Comparison of ENCODE assay signal across 19 mouse cellular contexts in genomic region chr8:107405935-107406334, GRCm38 (mm10). TPM values are rescaled to one million over a fixed set of nuclear protein-coding genes. Genes with fewer than 3 reads are reported as not detected.
A peak's percentile ranks its signal among the peaks of the same experiment; 100 is the strongest.
DNase-seq lines count a peak whose midpoint lies in the region; ATAC-seq and TF ChIP-seq lines count a peak whose summit lies in the region.
"Had no signal": no experiment of that assay in that cellular context is flagged by ENCODE, and none has a peak within 500 bp of the region (broad histone marks: within the 10 kb centered on the region; RNA-seq: fewer than 3 reads in every experiment).

No protein-coding gene starts in this region.

- H3K27ac ChIP-seq in liver, adult 2 months (replicated peaks; ENCODE audit: insufficient read depth, low read depth, low read length) = no peak overlapping the region
- no peak overlapping the region for H3K27ac ChIP-seq in liver, embryonic 12.5 days
- 0 out of 2 replicates have a peak overlapping the region, but pooled peaks have one; percentile 3 for H3K27ac ChIP-seq in lung, embryonic 15.5 days
- H3K27ac ChIP-seq in midbrain, embryonic 11.5 days (ENCODE audit: low read depth, low read length) = no peak overlapping the region
- H3K27ac ChIP-seq in midbrain, postnatal 0 days (ENCODE audit: low read depth, low read length) = no peak overlapping the region
- H3K27ac ChIP-seq in stomach, postnatal 0 days (replicated peaks) = peak overlapping the region; percentile 19
- H3K27ac ChIP-seq: embryonic facial prominence, embryonic 12.5 days; forebrain, embryonic 12.5 days; heart, embryonic 10.5 days had no signal

- H3K4me1 ChIP-seq in liver, adult 2 months (ENCODE audit: control insufficient read depth, insufficient read depth, low read length) = peaks cover 3% of the 10 kb centered on the region; the same call in 1 of the 2 replicates
- H3K4me1 ChIP-seq in liver, embryonic 12.5 days = peaks cover 48% of the 10 kb centered on the region
- peaks cover 30% of the 10 kb centered on the region for H3K4me1 ChIP-seq in lung, embryonic 15.5 days
- H3K4me1 ChIP-seq in midbrain, embryonic 11.5 days (ENCODE audit: control insufficient read depth, insufficient read depth, low read length) = peaks cover 5% of the 10 kb centered on the region; the same call in 1 of the 2 replicates
- peaks cover 4% of the 10 kb centered on the region; the same call in 1 of the 2 replicates for H3K4me1 ChIP-seq in midbrain, postnatal 0 days (ENCODE audit: insufficient read depth, low read length)
- H3K4me1 ChIP-seq in stomach, postnatal 0 days (replicated peaks; ENCODE audit: control insufficient read depth, insufficient read depth) = no peaks in the 10 kb centered on the region

- no peak for ATAC-seq in liver, embryonic 12.5 days
- ATAC-seq in lung, embryonic 15.5 days (ENCODE audit: borderline replicate concordance, extremely low read depth, low FRiP score, low TSS enrichment) = no peak
- no peak for ATAC-seq in midbrain, embryonic 11.5 days (ENCODE audit: low FRiP score)
- ATAC-seq in midbrain, postnatal 0 days (ENCODE audit: low FRiP score) = no peak
- ATAC-seq in stomach, postnatal 0 days (ENCODE audit: low FRiP score, low TSS enrichment) = peak; percentile 63
- ATAC-seq: forebrain, embryonic 16.5 days had no signal

- H3K4me2 ChIP-seq in liver, embryonic 12.5 days = no peak overlapping the region
- H3K4me2 ChIP-seq in lung, embryonic 15.5 days = no peak overlapping the region
- no peak overlapping the region for H3K4me2 ChIP-seq in midbrain, embryonic 11.5 days
- no peak overlapping the region for H3K4me2 ChIP-seq in midbrain, postnatal 0 days (ENCODE audit: low read depth, low read length, poor library complexity, severe bottlenecking)
- no peak overlapping the region for H3K4me2 ChIP-seq in stomach, postnatal 0 days (replicated peaks; ENCODE audit: low read depth)
- H3K4me2 ChIP-seq: embryonic facial prominence, embryonic 12.5 days; forebrain, embryonic 12.5 days had no signal

- peaks cover 9% of the 10 kb centered on the region for H3K36me3 ChIP-seq in liver, adult 2 months (ENCODE audit: control insufficient read depth, insufficient read depth, low read length)
- H3K36me3 ChIP-seq in liver, embryonic 12.5 days = peaks cover 38% of the 10 kb centered on the region
- H3K36me3 ChIP-seq in lung, embryonic 15.5 days = peaks cover 20% of the 10 kb centered on the region
- peaks cover 11% of the 10 kb centered on the region for H3K36me3 ChIP-seq in midbrain, embryonic 11.5 days (ENCODE audit: control insufficient read depth, insufficient read depth, low read length)
- peaks cover 18% of the 10 kb centered on the region for H3K36me3 ChIP-seq in midbrain, postnatal 0 days (ENCODE audit: insufficient read depth, low read length)
- H3K36me3 ChIP-seq in stomach, postnatal 0 days (ENCODE audit: control insufficient read depth, insufficient read depth, low read length) = 0 out of 2 replicates have a peak, but pooled peaks cover 9% of the 10 kb centered on the region

- H3K79me2 ChIP-seq in liver, adult 2 months (ENCODE audit: control insufficient read depth, insufficient read depth, low read length) = no peaks in the 10 kb centered on the region

- H3K9me3 ChIP-seq in liver, embryonic 12.5 days (replicated peaks) = no peaks in the 10 kb centered on the region
- no peaks in the 10 kb centered on the region for H3K9me3 ChIP-seq in lung, embryonic 15.5 days
- no peaks in the 10 kb centered on the region for H3K9me3 ChIP-seq in midbrain, embryonic 11.5 days (ENCODE audit: control insufficient read depth, low read length)
- H3K9me3 ChIP-seq in midbrain, postnatal 0 days (ENCODE audit: low read length) = no peaks in the 10 kb centered on the region
- no peaks in the 10 kb centered on the region for H3K9me3 ChIP-seq in stomach, postnatal 0 days (ENCODE audit: control insufficient read depth, low read length)
- H3K9me3 ChIP-seq: forebrain, embryonic 12.5 days; heart, embryonic 10.5 days had no signal

- no peak for TF ChIP-seq CTCF in liver, adult 2 months (IDR thresholded peaks at IDR 0.05; ENCODE audit: low read depth, low read length)
- TF ChIP-seq CTCF in midbrain, postnatal 0 days (IDR thresholded peaks at IDR 0.05) = no peak
- TF ChIP-seq CTCF in stomach, postnatal 0 days (IDR thresholded peaks at IDR 0.05; ENCODE audit: low read depth) = no peak

- H3K9ac ChIP-seq in liver, adult 2 months (ENCODE audit: low read depth, low read length) = no peak overlapping the region
- H3K9ac ChIP-seq in liver, embryonic 12.5 days = no peak overlapping the region
- H3K9ac ChIP-seq in lung, embryonic 15.5 days = no peak overlapping the region
- H3K9ac ChIP-seq in midbrain, embryonic 11.5 days (ENCODE audit: low read length) = no peak overlapping the region
- no peak overlapping the region for H3K9ac ChIP-seq in midbrain, postnatal 0 days (replicated peaks; ENCODE audit: low read length, poor library complexity, severe bottlenecking)
- no peak overlapping the region for H3K9ac ChIP-seq in stomach, postnatal 0 days (ENCODE audit: low read length)
- H3K9ac ChIP-seq: embryonic facial prominence, embryonic 12.5 days; forebrain, embryonic 12.5 days had no signal

- 37% methylated on average over 3 of the region's 3 CpGs for WGBS in liver, adult 2 months
- 53% methylated on average over 3 of the region's 3 CpGs for WGBS in liver, embryonic 12.5 days (ENCODE audit: insufficient replicate concordance)
- 38% methylated on average over 3 of the region's 3 CpGs for WGBS in lung, embryonic 15.5 days
- 71% methylated on average over 3 of the region's 3 CpGs for WGBS in midbrain, embryonic 11.5 days
- 74% methylated on average over 3 of the region's 3 CpGs for WGBS in midbrain, postnatal 0 days
- WGBS in stomach, postnatal 0 days = 40% methylated on average over 3 of the region's 3 CpGs

- peak; percentile 83 for DNase-seq in liver, adult 2 months (ENCODE audit: extremely low read depth, low read depth, low spot score)
- no peak for DNase-seq in lung, postnatal 14 days
- peak; percentile 61 for DNase-seq in midbrain, embryonic 11.5 days (ENCODE audit: low spot score, missing footprints)
- no peak for DNase-seq in midbrain, postnatal 0 days (ENCODE audit: low spot score)
- no peak for DNase-seq in stomach, postnatal 0 days (ENCODE audit: low spot score)
- no peak for DNase-seq in heart, postnatal 4 days
- DNase-seq: adrenal gland, postnatal 14 days; cerebellum, adult 11-12 months; cerebellum, adult 9-10 months; cerebellum, postnatal 25 days; gastrocnemius, postnatal 10 days; heart, adult 18-20 months; heart, postnatal 10 days had no signal

- TF ChIP-seq EP300 in stomach, postnatal 0 days (optimal IDR thresholded peaks at IDR 0.05) = no peak

- H3K4me3 ChIP-seq in liver, adult 2 months (ENCODE audit: insufficient read depth, low read depth, low read length) = no peak overlapping the region
- H3K4me3 ChIP-seq in liver, embryonic 12.5 days = no peak overlapping the region
- H3K4me3 ChIP-seq in lung, embryonic 15.5 days = no peak overlapping the region
- no peak overlapping the region for H3K4me3 ChIP-seq in midbrain, embryonic 11.5 days (ENCODE audit: low read depth, low read length)
- no peak overlapping the region for H3K4me3 ChIP-seq in midbrain, postnatal 0 days (ENCODE audit: low read depth, low read length)
- no peak overlapping the region for H3K4me3 ChIP-seq in stomach, postnatal 0 days (ENCODE audit: low read depth, low read length)
- H3K4me3 ChIP-seq: embryonic facial prominence, embryonic 12.5 days; forebrain, embryonic 12.5 days; heart, embryonic 10.5 days had no signal

- TF ChIP-seq POLR2A in liver, adult 2 months (IDR thresholded peaks at IDR 0.05; ENCODE audit: extremely low read depth, insufficient read depth, low read length) = no peak

- no peaks in the 10 kb centered on the region for H3K27me3 ChIP-seq in liver, adult 2 months (ENCODE audit: control insufficient read depth, insufficient read depth, low read length)
- no peaks in the 10 kb centered on the region for H3K27me3 ChIP-seq in liver, embryonic 12.5 days (replicated peaks)
- no peaks in the 10 kb centered on the region for H3K27me3 ChIP-seq in lung, embryonic 15.5 days
- H3K27me3 ChIP-seq in midbrain, embryonic 11.5 days (ENCODE audit: control insufficient read depth, insufficient read depth, low read length) = no peaks in the 10 kb centered on the region
- H3K27me3 ChIP-seq in midbrain, postnatal 0 days (ENCODE audit: insufficient read depth, low read length) = no peaks in the 10 kb centered on the region
- no peaks in the 10 kb centered on the region for H3K27me3 ChIP-seq in stomach, postnatal 0 days (ENCODE audit: control insufficient read depth, insufficient read depth, low read length)
- H3K27me3 ChIP-seq: embryonic facial prominence, embryonic 12.5 days; forebrain, embryonic 12.5 days had no signal

RNA-seq across cellular contexts. Expression of gene Nqo1, which starts 2.9 kb away (rescaled TPM):
- total RNA-seq in liver, adult 2 months (2014; rRNA removed) = 20.0 and 20.6 TPM in 2 replicates
- polyA plus RNA-seq in liver, adult 2 months (2012; rRNA removed) = 12.6 and 13.8 TPM in 2 replicates
- polyA plus RNA-seq in liver, embryonic 12.5 days (2016; fragmentation: Nextera tagmentation; extraction: Ambion mirVana) = 16.5 and 17.2 TPM in 2 replicates
- polyA plus RNA-seq in lung, embryonic 15.5 days (2015; fragmentation: Nextera tagmentation; extraction: Ambion mirVana) = 14.0 and 17.4 TPM in 2 replicates
- 6.7 and 7.9 TPM in 2 replicates for polyA plus RNA-seq in midbrain, embryonic 11.5 days (2014; fragmentation: Nextera tagmentation; extraction: Ambion mirVana)
- 10.5 and 12.5 TPM in 2 replicates for total RNA-seq in midbrain, postnatal 0 days (2014; rRNA removed)
- polyA plus RNA-seq in midbrain, postnatal 0 days (2015; fragmentation: Nextera tagmentation; extraction: Ambion mirVana) = 12.8 and 15.7 TPM in 2 replicates
- 777 and 946 TPM in 2 replicates for polyA plus RNA-seq in stomach, postnatal 0 days (2015; fragmentation: Nextera tagmentation; extraction: Ambion mirVana)
- 10 to 100 TPM; 15.8 to 18.4 TPM for total RNA-seq in heart, postnatal 4 days (2021)

RNA-seq across cellular contexts. Expression of gene Nob1, which starts 18.9 kb away (rescaled TPM):
- total RNA-seq in liver, adult 2 months (2014; rRNA removed) = 2.4 and 2.8 TPM in 2 replicates
- polyA plus RNA-seq in liver, adult 2 months (2012; rRNA removed) = 11.2 and 14.3 TPM in 2 replicates
- polyA plus RNA-seq in liver, embryonic 12.5 days (2016; fragmentation: Nextera tagmentation; extraction: Ambion mirVana) = 63.7 and 68.9 TPM in 2 replicates
- polyA plus RNA-seq in lung, embryonic 15.5 days (2015; fragmentation: Nextera tagmentation; extraction: Ambion mirVana) = 78.2 and 79.7 TPM in 2 replicates
- 69.5 and 81.7 TPM in 2 replicates for polyA plus RNA-seq in midbrain, embryonic 11.5 days (2014; fragmentation: Nextera tagmentation; extraction: Ambion mirVana)
- total RNA-seq in midbrain, postnatal 0 days (2014; rRNA removed) = 19.5 and 22.0 TPM in 2 replicates
- 47.3 and 52.7 TPM in 2 replicates for polyA plus RNA-seq in midbrain, postnatal 0 days (2015; fragmentation: Nextera tagmentation; extraction: Ambion mirVana)
- 44.5 and 48.8 TPM in 2 replicates for polyA plus RNA-seq in stomach, postnatal 0 days (2015; fragmentation: Nextera tagmentation; extraction: Ambion mirVana)
- 10 to 100 TPM; 31.7 to 37.0 TPM for total RNA-seq in heart, postnatal 4 days (2021)

RNA-seq across cellular contexts. Expression of gene Wwp2, which starts 30.2 kb away (rescaled TPM):
- 11.8 and 14.4 TPM in 2 replicates for total RNA-seq in liver, adult 2 months (2014; rRNA removed)
- 13.0 and 15.0 TPM in 2 replicates for polyA plus RNA-seq in liver, adult 2 months (2012; rRNA removed)
- polyA plus RNA-seq in liver, embryonic 12.5 days (2016; fragmentation: Nextera tagmentation; extraction: Ambion mirVana) = 37.9 and 39.0 TPM in 2 replicates
- 50.4 and 54.0 TPM in 2 replicates for polyA plus RNA-seq in lung, embryonic 15.5 days (2015; fragmentation: Nextera tagmentation; extraction: Ambion mirVana)
- 53.1 and 56.4 TPM in 2 replicates for polyA plus RNA-seq in midbrain, embryonic 11.5 days (2014; fragmentation: Nextera tagmentation; extraction: Ambion mirVana)
- total RNA-seq in midbrain, postnatal 0 days (2014; rRNA removed) = 41.7 and 44.2 TPM in 2 replicates
- 34.7 and 36.2 TPM in 2 replicates for polyA plus RNA-seq in midbrain, postnatal 0 days (2015; fragmentation: Nextera tagmentation; extraction: Ambion mirVana)
- 25.2 and 26.4 TPM in 2 replicates for polyA plus RNA-seq in stomach, postnatal 0 days (2015; fragmentation: Nextera tagmentation; extraction: Ambion mirVana)
- 10 to 100 TPM; 33.1 to 35.6 TPM for total RNA-seq in heart, postnatal 4 days (2021)

Comparison
In these comparisons a context has a peak if more than half of its experiments do, and no peak if none do; other contexts are left out.
1. DNase-seq: peak in liver, adult 2 months (single experiment) and midbrain, embryonic 11.5 days (single experiment); none in lung, postnatal 14 days (single experiment), midbrain, postnatal 0 days (single experiment), stomach, postnatal 0 days (single experiment) and heart, postnatal 4 days (single experiment).
2. H3K27ac ChIP-seq: peak in lung, embryonic 15.5 days (single experiment) and stomach, postnatal 0 days (single experiment); none in liver, adult 2 months (single experiment), liver, embryonic 12.5 days (single experiment), midbrain, embryonic 11.5 days (single experiment) and midbrain, postnatal 0 days (single experiment).
3. RNA of gene Nqo1, which starts 2.9 kb away (polyA plus RNA-seq): 777 to 946 TPM in stomach, postnatal 0 days; 14.0 to 17.4 TPM in lung, embryonic 15.5 days, 16.5 to 17.2 TPM in liver, embryonic 12.5 days, 12.8 to 15.7 TPM in midbrain, postnatal 0 days, 12.6 to 13.8 TPM in liver, adult 2 months and 6.7 to 7.9 TPM in midbrain, embryonic 11.5 days; every median in the first group is over 10 times any median in the second.